Mouse (Mus musculus) adrenal gland, postnatal 4 days (tissue): Measurements from ENCODE around the gene Ppil4. TPM values are rescaled to one million over a fixed set of nuclear protein-coding genes. Genes with fewer than 3 reads are reported as not detected.
"Not testable (repeated sequence)": the region's sequence is repeated elsewhere in the genome, so short reads cannot be mapped to it uniquely, and the experiment has no call there.

ENCODE experiments used
- DNase-seq, 2 experiments: peaks; one replicate each; pipeline ENCODE4 v3.0.0; 2021 to 2022; ENCODE audit warnings: low spot score in 2 of 2, mixed read lengths in 2 of 2
- long read RNA-seq, 2 experiments: library from polyadenylated mRNA; stranded (forward); transcript quantifications; one replicate each; pipeline ENCODE4 v2.0.0; 2021
- total RNA-seq, 2 experiments: library from RNA; stranded (reverse); gene quantifications; 2 replicates each; pipeline ENCODE4 v1.2.3; 2021

The Ppil4 gene
- total RNA-seq, result 10 to 100 TPM; 32.1 TPM
- long read RNA-seq, experiment 1, transcript Ppil4-201 (13 exons, 3,471 nt), result major isoform, 27 of 37 reads
- long read RNA-seq, experiment 1, partial matches to known transcripts, result 1 of 37 reads
- long read RNA-seq, experiment 1, other reads (novel, unspliced or antisense), result 9 of 37 reads
- long read RNA-seq, experiment 2, transcript Ppil4-201 (13 exons, 3,471 nt), result major isoform, 40 of 54 reads
- long read RNA-seq, experiment 2, partial matches to known transcripts, result 7 of 54 reads
- long read RNA-seq, experiment 2, other reads (novel, unspliced or antisense), result 7 of 54 reads

DNA sequence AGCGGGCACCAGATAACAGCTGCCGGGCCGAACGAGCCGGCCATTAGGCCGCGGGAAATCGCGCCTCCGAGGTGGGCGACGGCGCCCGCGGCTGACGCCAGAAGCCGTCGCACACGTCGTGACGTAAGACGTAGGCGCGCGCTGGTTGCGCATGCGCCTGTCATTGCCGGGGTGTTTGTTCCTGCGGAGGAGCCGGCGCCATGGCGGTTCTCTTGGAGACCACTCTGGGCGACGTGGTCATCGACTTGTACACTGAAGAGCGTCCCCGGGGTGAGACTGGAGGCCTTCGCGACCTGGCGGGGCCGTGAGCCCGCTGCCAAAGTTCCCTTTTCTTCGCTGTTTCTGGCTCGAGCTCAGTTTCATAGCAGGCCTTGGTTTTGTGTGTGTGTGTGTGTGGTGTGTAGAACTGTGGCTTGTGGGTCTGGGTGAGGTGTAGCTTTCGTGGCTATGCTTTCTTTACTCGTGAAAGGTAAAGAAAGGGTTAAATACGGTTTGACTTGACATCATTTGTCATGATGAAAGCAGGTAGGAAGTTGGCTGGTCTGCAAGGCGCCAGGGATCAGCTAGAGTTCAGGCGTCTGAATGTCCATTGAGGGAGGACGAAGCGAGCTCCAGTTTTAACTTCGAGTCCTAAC lies at the start of gene Ppil4, which contains the start of gene Ginm1:
Gene Ppil4 (plus strand): TSS at position 141 of the 635 bp plus-strand sequence.
Gene Ginm1 (minus strand): TSS at position 74 of the 635 bp plus-strand sequence.
- peak; percentile 79 to 80 for DNase-seq

DNA sequence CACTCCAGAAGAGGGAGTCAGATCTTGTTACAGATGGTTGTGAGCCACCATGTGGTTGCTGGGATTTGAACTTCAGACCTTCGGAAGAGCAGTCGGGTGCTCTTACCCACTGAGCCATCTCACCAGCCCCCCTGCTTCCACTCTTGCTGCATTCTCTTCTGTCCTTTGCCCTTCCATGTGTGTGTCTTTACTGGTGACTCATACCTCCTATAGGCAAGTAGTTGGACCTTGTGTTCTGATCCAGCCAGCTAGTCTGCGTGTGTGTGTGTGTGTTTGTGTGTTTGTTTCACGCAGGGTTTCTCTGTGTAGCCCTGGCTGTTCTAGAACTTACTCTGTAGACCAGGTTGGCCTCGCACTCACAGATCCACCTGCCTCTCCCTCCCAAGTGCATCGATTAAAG lies 47.2 kb upstream of the Ppil4 start:
- DNase-seq, result not testable (repeated sequence)

DNA sequence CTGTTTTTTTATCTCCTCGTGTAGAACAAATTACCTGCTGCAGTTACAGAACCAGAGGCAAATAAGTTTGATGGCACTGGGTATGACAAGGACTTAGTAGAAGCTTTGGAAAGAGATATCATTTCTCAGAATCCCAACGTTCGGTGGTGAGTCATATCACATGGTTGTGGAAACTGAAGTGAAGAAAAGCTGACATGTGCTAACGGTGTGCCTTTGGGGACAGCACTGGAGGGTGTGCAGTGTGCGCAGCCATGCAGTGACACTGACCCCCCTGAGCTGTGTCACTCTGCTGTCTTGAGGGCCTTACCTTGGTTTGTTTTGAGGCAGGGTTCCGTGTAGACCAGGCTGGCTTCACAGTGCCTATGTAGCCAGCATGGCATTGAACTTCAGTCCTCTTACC lies 43.9 kb upstream of the Ppil4 start:
- DNase-seq, result no peak

DNA sequence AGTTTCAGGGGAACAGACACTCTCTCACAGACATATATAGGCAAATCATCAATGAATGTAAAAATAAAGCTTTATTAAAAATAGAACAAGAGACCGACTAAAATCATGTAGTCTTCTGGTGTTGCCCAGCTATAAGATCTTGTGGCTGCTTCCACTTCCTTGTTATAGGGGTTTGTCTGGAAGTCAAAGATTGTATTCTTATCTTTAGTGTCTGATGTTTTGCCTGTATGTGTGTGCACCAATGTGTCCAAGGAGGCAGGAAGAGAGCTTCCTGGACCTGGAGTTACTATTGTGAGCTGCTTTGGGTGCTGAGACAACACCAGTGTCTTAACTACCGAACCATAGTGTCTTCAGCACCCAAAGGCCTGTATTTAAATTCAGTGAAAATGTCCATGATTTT lies 35.1 kb upstream of the Ppil4 start:
- no peak for DNase-seq

DNA sequence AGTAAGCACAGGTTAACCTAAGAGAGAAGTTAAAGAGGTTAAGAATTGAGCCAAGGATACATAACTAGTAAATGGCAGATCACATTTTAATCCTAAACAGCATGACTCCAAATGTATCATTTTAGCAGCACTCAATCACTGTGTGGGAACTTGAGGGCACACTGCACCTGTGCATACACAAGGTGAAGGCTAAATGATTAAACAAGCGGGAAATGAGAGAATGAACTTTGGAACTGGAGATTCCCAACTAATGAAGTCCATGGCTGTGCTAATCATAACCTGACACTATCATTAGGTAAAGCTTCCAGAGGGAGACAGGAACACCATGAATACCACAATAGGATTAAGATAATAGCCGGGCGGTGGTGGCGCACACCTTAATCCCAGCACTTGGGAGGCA lies 20.3 kb upstream of the Ppil4 start:
- no peak for DNase-seq

DNA sequence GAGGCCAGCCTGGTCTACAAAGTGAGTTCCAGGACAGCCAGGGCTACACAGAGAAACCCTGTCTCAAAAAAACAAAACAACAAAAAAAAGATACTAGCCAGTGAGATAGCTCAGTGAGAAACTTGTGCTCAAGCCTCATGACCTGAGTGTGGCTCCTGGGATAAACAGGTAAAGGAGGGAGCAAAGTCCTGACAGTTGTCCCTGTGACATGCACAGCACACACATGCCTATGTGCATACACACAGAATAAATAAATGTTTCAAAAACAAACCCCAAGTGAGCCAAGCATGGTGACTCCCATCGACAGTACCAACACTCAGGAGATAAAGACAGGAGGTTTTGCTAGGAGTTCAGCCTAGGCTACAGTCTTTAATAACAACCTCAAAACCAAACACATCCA lies 19.9 kb upstream of the Ppil4 start:
- DNase-seq, result no peak

DNA sequence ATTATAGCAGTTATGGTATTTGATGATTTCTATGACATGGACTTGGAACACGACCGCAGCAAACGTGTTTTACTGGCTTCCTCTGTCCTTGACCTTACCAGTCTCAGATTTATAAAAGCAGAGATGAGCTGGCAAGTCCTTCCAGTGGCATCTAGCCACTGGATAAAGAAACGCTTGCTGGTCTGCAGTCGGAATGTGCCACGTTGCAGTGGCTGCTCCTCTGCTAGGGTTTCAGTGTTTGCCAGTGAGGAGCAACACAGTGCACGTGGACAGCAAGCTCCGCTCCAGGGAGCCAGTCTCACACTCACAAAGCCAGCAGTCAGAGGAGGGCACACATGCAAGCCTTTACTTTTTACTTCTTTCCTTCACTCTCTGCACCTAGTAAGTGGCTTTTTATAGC lies 17.3 kb upstream of the Ppil4 start:
- no peak for DNase-seq

DNA sequence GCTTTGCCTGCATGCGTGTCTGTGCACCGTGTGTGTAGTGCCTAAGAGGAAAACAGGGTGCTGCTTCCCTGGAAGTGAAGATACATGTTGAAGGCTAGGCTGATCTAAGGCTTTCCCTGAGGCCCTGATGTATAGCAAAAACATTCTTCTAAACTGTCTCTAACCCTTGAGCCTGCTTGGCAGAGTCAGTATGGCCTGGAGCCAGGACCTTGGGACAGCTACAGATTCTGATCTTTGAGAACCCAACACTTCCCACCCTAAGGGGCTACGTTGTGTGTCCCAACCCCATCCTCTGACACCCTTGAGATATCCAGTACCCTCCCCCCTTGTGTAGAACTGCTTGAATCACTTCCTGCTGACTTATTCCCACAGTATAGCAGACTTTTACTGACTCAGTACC lies 14.3 kb upstream of the Ppil4 start:
- DNase-seq, result no peak

DNA sequence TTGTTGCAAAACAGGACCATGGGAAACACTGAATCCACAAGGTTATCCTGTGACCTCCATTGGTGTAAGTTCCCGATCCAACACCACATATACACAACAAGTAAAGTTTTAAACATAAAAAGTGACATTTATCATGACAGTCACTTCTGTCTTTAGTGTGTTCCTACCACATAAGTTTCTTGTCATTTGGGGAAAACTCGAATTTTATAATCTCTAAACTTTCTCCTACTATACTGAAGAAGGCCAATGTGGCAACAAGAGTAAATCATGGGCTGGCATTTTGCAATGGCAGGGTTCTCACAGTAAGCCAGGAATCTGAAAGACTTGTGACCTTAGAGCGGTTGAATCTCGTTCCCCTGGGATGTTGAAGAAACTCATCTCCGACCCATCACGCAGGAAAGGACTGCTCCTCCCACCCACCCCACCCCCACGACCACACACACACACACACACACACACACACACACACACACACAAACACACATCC lies 12.9 kb upstream of the Ppil4 start:
- no peak for DNase-seq

DNA sequence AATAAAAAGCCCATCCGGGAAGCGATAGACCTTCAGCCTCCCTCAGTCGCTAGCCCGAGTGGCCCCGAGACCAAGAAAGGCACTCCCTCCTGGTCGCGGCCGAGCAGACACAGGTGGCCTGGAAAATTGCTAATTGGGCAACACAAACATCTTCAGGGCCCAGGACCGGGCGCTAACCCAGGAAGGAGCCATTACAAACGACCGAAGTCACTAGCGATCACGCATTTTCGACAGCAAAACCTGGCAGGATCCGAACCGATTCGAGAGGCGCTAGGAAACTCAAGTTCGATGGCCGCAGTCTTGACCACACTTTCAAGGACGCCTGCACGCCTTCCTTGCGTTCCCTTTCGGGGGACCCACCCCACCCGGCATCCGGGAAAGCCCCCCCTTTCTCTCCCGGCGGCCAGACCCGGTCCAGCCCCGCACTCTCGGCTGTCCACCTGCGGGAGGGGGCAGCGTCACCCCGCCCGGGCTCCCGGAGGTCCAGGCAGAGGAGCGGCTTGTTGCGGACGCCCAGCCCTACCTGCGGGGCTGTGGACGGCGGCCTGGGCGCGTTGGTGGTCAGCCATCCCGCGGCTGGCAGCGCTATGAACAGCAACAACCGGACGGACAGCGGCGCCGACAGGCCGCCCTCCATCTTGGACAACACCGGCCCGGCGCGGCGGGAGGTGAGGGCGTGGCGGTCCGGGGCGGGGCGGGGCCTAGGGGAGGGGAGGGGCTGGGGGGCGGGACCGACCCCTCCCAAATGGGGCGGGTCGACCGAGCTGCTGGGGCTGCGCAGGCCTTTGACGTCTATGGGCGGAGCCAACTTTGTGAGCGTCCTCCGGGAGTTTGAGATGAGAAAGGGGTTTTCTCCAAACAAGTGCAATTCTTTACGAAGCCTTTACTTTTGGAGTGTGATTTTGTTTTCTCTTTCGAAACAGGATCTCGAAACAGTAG lies 12.2 kb upstream of the Ppil4 start:
- peak; percentile 71 to 82 for DNase-seq

DNA sequence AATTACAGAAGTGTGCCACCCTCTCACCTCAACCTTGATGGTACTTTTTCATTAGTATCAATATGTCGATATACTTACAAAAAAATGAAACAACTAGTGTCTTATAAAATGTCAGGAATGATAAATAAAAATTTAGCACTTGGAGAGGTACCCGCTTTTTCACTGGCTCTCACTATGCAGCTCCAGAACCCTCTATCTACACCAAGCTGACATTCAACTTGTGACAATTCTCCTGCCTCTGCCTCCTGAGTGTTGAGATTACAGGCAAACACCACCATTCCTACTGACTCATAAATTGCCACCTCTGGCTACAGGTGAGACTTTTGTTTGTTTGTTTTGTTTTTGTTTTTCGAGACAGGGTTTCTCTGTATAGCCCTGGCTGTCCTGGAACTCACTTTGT lies 11.5 kb upstream of the Ppil4 start:
- no peak for DNase-seq

DNA sequence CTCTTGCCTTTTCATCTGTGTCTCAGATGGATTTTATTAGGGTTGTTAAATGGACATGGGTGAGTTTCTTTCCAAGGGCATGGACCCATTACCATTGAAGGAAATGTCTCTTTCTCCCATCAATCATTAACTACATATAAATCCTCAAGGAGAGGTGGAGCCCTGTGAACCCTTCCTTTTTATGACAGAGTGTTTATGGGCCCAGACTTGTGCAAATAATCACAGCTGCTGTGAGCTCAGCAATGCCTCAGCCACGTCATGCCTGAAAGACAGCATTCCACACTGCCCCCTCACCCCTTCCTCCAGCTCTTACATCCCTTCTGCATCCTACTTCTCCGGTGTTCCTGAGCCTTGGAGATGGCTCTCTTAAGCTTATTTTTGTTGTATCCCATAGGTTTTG lies 5.4 kb upstream of the Ppil4 start:
- no peak for DNase-seq

DNA sequence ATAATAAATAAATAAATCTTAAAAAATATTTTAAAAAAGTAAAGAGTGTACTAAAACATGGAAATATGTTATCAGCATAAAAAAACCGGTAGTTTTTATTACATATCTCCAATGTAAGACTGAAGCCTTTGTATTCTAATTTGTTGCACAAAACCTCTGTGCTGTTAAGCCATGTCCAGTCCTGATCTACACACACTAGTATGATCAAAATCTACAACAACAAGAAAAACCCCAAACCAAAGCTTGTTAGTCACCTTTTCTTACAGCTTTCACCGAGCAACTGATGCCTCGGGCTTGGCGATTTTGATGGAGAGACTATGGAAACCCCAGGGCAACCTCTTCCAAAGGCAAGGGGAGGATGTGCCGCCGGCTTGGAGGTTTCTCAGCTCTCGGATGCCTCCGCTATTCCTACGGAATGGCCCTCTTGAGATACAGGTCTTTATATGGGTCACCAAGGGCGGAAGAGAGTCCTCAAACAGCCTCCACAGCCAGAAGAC lies 389 bp upstream of the Ppil4 start:
- no peak for DNase-seq

DNA sequence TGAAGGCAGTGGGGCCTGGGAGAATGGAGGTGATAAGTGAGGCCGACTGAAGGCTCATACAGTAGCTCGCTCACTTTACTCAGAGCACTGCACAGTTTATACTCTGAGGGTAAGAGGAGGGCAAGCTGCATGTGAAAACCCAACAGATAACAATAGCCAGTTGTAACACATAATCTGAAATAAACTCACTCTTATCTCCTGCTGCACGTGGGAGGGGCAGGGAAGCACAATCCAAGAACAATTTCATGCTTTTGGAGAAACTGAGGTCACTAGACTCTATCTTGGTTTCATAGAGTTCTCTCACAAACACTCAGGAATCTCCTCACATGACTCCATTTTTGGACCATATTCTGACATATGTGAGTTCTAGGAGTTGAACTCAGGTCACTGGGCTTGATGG lies 8.6 kb downstream of the Ppil4 start:
- no peak for DNase-seq

DNA sequence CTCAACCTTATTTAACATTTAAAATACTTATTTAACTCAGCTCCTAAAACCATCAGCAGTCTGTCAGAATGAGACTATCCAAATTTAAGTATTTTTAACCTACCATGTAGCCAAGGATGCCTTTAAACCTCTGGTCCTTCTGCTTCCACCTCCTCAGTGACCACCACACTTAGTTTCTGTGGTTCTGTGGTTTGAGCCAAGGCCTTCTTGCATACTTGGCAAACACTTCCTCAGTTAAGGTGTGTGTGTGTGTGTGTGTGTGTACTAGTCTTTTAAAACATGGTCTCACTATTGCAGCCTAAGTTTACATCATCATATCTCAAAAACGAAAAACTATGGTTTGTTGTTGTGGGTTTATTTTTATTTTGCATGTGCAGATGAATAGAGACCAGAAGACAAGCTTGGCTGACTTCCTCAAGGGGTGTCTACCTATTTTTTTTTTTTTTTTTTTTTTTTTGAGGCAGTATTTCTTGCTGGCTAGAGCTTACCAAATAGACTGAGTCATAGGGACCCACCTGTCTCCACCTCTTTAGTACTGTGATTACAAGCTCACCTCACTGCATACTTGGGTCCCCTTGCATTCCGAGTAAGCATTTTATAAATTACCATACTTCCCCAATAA lies 9.9 kb downstream of the Ppil4 start:
- no peak for DNase-seq

DNA sequence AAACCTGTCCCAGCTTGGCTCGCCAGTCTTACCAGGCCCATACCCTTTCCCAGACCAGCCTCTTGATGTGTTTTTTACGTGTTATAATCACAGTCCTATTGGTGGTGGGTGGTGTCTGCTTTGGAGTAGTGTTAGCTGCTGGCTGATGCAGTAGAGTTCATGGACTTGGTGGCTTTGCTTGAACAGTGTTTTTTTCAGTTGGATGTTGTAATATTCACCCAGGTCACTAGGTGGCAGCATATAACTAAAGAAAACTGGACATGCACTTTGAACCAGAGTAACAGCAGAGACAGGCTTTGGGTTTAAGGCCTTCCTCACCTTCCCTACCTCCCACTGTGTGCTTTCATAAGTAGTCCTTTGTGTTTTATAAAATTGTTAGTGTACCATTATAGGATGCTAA lies 17.2 kb downstream of the Ppil4 start:
- no peak for DNase-seq

DNA sequence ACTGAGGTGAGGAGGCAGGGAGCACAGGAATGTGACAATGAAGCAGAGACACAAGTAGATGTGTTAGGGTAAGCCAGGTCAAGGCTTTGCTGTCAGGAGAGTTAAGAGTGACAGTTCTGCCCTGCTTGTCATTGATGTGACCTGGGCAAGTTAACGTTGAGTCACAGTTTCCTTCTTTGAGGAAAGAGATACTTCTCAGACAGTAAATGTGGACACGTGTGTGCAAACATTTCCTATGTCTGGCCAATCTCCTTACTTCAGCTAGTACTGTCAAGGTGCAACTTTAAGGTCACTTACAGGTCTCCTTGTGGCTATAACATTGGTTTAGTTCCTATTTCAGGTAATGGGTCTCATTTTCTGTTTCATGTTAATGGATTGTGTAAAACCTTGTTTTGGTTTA lies 23.8 kb downstream of the Ppil4 start:
- no peak for DNase-seq

DNA sequence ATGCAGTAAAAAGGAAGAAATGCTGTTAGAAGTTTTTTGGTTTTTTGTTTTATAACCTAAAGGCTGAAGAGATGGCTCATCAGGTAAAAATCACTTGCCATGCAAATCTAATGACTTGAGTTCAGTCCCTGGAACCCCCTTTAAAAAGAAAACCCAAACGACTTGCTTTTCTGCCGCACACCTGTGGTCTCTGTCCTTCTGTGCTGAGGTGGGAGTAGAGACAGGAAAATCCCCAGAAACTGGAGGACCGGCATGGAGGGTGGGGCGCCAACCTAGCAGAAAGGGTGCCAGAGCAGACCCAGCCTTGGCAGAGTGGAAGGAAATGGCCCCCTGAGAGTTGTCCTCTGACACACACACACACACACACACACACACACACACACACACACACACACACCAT lies 26.0 kb downstream of the Ppil4 start:
- no peak for DNase-seq

DNA sequence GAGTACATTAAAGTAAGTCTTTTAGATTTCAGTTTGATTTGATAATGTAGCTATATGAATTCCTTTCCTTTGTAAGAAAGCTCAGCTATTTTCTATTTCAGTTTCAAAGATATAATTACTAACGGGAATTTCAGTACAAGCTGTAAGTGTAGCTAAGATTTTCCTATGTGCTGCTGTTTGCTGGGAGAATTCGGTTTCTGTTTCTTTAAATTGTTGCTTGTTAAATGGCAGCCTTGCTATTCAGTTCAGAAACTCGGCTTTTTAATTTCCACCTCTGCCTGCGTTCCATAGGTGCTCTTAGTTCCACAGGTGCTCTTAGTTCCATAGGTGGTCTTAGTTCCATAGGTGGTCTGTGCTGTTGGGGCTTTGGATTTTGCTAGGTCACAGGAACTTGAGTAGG lies 26.5 kb downstream of the Ppil4 start:
- no peak for DNase-seq

DNA sequence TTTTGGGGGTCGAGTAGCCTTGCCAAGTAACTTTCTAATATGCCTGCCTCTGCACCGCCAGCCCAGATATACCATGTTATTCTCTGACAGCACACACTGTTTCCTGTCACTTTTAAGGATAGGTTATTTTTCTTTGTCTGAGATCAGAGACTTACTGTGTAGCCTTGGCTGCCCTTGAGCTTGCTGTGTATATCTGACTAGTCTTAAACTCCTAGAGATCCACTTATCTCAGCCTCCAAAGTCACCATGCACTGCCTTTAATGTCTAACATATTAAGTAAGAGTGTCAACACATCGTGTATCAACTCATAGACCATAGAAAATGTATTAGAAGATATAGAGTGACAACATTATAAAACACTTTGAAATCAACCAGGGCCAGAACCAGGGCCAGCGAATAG lies 26.9 kb downstream of the Ppil4 start:
- DNase-seq, result no peak

DNA sequence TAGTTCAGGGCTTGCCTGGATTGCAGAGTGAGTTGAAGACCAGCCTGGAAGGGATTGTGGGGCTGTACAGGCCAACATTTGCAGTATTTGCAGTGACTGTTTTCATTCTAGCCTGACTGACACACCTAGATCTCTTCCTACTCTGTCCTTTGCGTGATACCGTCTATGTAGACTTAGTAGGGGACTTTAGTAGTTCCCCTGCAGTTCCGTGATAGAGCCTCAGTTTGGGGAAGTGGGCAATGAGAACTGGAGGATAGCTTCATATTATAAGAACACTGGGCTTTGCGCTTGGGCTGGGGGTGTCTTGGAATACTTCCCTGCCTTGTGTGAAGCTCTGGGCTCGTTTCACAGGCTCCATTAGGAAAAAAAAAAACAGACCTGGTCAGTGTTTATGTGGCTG lies 27.5 kb downstream of the Ppil4 start:
- DNase-seq, result no peak
